Mouse (Mus musculus) urinary bladder, postnatal 36 days (tissue): ENCODE results near the gene Sept9.
A peak's percentile ranks its signal among the peaks of the same experiment; 100 is the strongest.

ENCODE experiments used
- DNase-seq, 2 experiments: peaks; one replicate each; pipeline ENCODE4 v3.0.0; 2022; ENCODE audit warnings: low spot score in 2 of 2, mixed read lengths in 1 of 2

Gene Sept9

GRCm38 (mm10) chr11:117221182-117221581, 21.7 kb downstream of the Sept9 start:
- DNase-seq: no peak

- no peak for DNase-seq
Measured at GRCm38 (mm10) chr11:117222899-117223298, 23.4 kb downstream of the Sept9 start.

- no peak for DNase-seq
Measured at GRCm38 (mm10) chr11:117224804-117225203, 25.3 kb downstream of the Sept9 start.

GRCm38 (mm10) chr11:117225531-117226213, 26.2 kb downstream of the Sept9 start:
- DNase-seq: no peak

- no peak for DNase-seq
Measured at GRCm38 (mm10) chr11:117226214-117226535, 26.7 kb downstream of the Sept9 start.

- DNase-seq: no peak
Measured at GRCm38 (mm10) chr11:117228139-117228538, 28.7 kb downstream of the Sept9 start.

- DNase-seq: peak in 1 of 2 experiments; percentile 68
Measured at GRCm38 (mm10) chr11:117231551-117231950, 32.1 kb downstream of the Sept9 start.

GRCm38 (mm10) chr11:117232032-117232431, 32.6 kb downstream of the Sept9 start:
- DNase-seq: peak in 1 of 2 experiments; percentile 67

- DNase-seq: no peak
Measured at GRCm38 (mm10) chr11:117232886-117233458, 33.5 kb downstream of the Sept9 start.

GRCm38 (mm10) chr11:117233818-117234217, 34.4 kb downstream of the Sept9 start:
- no peak for DNase-seq

- peak in 1 of 2 experiments; percentile 65 for DNase-seq
Measured at GRCm38 (mm10) chr11:117235086-117235897, 35.8 kb downstream of the Sept9 start.

- DNase-seq: peak in 1 of 2 experiments; percentile 49
Measured at GRCm38 (mm10) chr11:117235898-117236459, 36.5 kb downstream of the Sept9 start.

- DNase-seq: peak; percentile 87 to 91
Measured at GRCm38 (mm10) chr11:117238169-117238568, 38.7 kb downstream of the Sept9 start.

GRCm38 (mm10) chr11:117239617-117240016, 40.2 kb downstream of the Sept9 start:
- no peak for DNase-seq

- no peak for DNase-seq
Measured at GRCm38 (mm10) chr11:117240322-117240721, 40.9 kb downstream of the Sept9 start.

- DNase-seq: no peak
Measured at GRCm38 (mm10) chr11:117240861-117241738, 41.6 kb downstream of the Sept9 start.

- no peak for DNase-seq
Measured at GRCm38 (mm10) chr11:117242339-117243084, 43.1 kb downstream of the Sept9 start.

- no peak for DNase-seq
Measured at GRCm38 (mm10) chr11:117243536-117244290, 44.3 kb downstream of the Sept9 start.

- DNase-seq: no peak
Measured at GRCm38 (mm10) chr11:117245041-117245725, 45.7 kb downstream of the Sept9 start.
